Mouse (Mus musculus): Measurements from ENCODE around the gene Zc3hav1l. TPM values are rescaled to one million over a fixed set of nuclear protein-coding genes. Genes with fewer than 3 reads are reported as not detected.
A peak's percentile ranks its signal among the peaks of the same experiment; 100 is the strongest.

Zc3hav1l gene
- polyA plus RNA-seq, 1 experiment: 1.3 TPM

- Histone ChIP-seq H3K36me3 (ENCODE audit: control insufficient read depth, insufficient read depth, low read length) (no peaks in the 10 kb centered on the region), H3K27me3 (ENCODE audit: control insufficient read depth, insufficient read depth, low read length) (no peaks in the 10 kb centered on the region), H3K27ac (ENCODE audit: control insufficient read depth, insufficient read depth, low read depth, low read length) (no peak overlapping the region), H3K4me3 (ENCODE audit: control insufficient read depth, low read depth, low read length) (no peak overlapping the region), H3K4me1 (ENCODE audit: control insufficient read depth, insufficient read depth, low read length) (no peaks in the 10 kb centered on the region)
- TF ChIP-seq CTCF (IDR thresholded peaks at IDR 0.05; ENCODE audit: control insufficient read depth, insufficient read depth, insufficient replicate concordance, low read depth, low read length): no peak
- no peak for TF ChIP-seq POLR2A (IDR thresholded peaks at IDR 0.05; ENCODE audit: control insufficient read depth, low read depth, low read length)
These were observed 17.0 kb upstream of the Zc3hav1l start for GRCm38 (mm10) chr6:38316050-38316449.

GRCm38 (mm10) chr6:38309741-38310140 lies 10.7 kb upstream of the Zc3hav1l start:
- no peaks in the 10 kb centered on the region for H3K27me3 ChIP-seq (ENCODE audit: control insufficient read depth, insufficient read depth, low read length)
- H3K4me3 ChIP-seq (ENCODE audit: control insufficient read depth, low read depth, low read length): no peak overlapping the region
- H3K27ac ChIP-seq (ENCODE audit: control insufficient read depth, insufficient read depth, low read depth, low read length): no peak overlapping the region
- no peaks in the 10 kb centered on the region for H3K36me3 ChIP-seq (ENCODE audit: control insufficient read depth, insufficient read depth, low read length)
- TF ChIP-seq CTCF (IDR thresholded peaks at IDR 0.05; ENCODE audit: control insufficient read depth, insufficient read depth, insufficient replicate concordance, low read depth, low read length): no peak
- TF ChIP-seq POLR2A (IDR thresholded peaks at IDR 0.05; ENCODE audit: control insufficient read depth, low read depth, low read length): no peak
- H3K4me1 ChIP-seq (ENCODE audit: control insufficient read depth, insufficient read depth, low read length): no peaks in the 10 kb centered on the region

GRCm38 (mm10) chr6:38304981-38305380 lies 5.9 kb upstream of the Zc3hav1l start:
- no peak for TF ChIP-seq POLR2A (IDR thresholded peaks at IDR 0.05; ENCODE audit: control insufficient read depth, low read depth, low read length)
- peak; percentile 19; the same call in 1 of the 2 replicates for TF ChIP-seq CTCF (IDR thresholded peaks at IDR 0.05; ENCODE audit: control insufficient read depth, insufficient read depth, insufficient replicate concordance, low read depth, low read length)
- Histone ChIP-seq H3K36me3 (ENCODE audit: control insufficient read depth, insufficient read depth, low read length) (no peaks in the 10 kb centered on the region), H3K27ac (ENCODE audit: control insufficient read depth, insufficient read depth, low read depth, low read length) (no peak overlapping the region), H3K4me1 (ENCODE audit: control insufficient read depth, insufficient read depth, low read length) (no peaks in the 10 kb centered on the region), H3K4me3 (ENCODE audit: control insufficient read depth, low read depth, low read length) (no peak overlapping the region), H3K27me3 (ENCODE audit: control insufficient read depth, insufficient read depth, low read length) (no peaks in the 10 kb centered on the region)

GRCm38 (mm10) chr6:38298246-38298635 lies 818 bp downstream of the Zc3hav1l start:
- peak overlapping the region; percentile 96 for H3K4me3 ChIP-seq (ENCODE audit: control insufficient read depth, low read depth, low read length)
- no peak overlapping the region for H3K27ac ChIP-seq (ENCODE audit: control insufficient read depth, insufficient read depth, low read depth, low read length)
- no peaks in the 10 kb centered on the region for H3K27me3 ChIP-seq (ENCODE audit: control insufficient read depth, insufficient read depth, low read length)

GRCm38 (mm10) chr6:38297580-38298245 lies 1.3 kb downstream of the Zc3hav1l start:
- Histone ChIP-seq H3K4me1 (ENCODE audit: control insufficient read depth, insufficient read depth, low read length) (peaks cover 5% of the 10 kb centered on the region), H3K4me3 (ENCODE audit: control insufficient read depth, low read depth, low read length) (no peak overlapping the region), H3K36me3 (ENCODE audit: control insufficient read depth, insufficient read depth, low read length) (no peaks in the 10 kb centered on the region), H3K27ac (ENCODE audit: control insufficient read depth, insufficient read depth, low read depth, low read length) (no peak overlapping the region), H3K27me3 (ENCODE audit: control insufficient read depth, insufficient read depth, low read length) (no peaks in the 10 kb centered on the region)
- no peak for TF ChIP-seq CTCF (IDR thresholded peaks at IDR 0.05; ENCODE audit: control insufficient read depth, insufficient read depth, insufficient replicate concordance, low read depth, low read length)
- no peak for TF ChIP-seq POLR2A (IDR thresholded peaks at IDR 0.05; ENCODE audit: control insufficient read depth, low read depth, low read length)

More at GRCm38 (mm10) chr6:38298246-38298635, 818 bp downstream of the Zc3hav1l start:
- Histone ChIP-seq H3K4me1 (ENCODE audit: control insufficient read depth, insufficient read depth, low read length) (peaks cover 5% of the 10 kb centered on the region), H3K36me3 (ENCODE audit: control insufficient read depth, insufficient read depth, low read length) (no peaks in the 10 kb centered on the region)
- TF ChIP-seq CTCF (IDR thresholded peaks at IDR 0.05; ENCODE audit: control insufficient read depth, insufficient read depth, insufficient replicate concordance, low read depth, low read length) (no peak), POLR2A (IDR thresholded peaks at IDR 0.05; ENCODE audit: control insufficient read depth, low read depth, low read length) (no peak)

- H3K4me3 ChIP-seq (ENCODE audit: control insufficient read depth, low read depth, low read length): no peak overlapping the region
- H3K4me1 ChIP-seq (ENCODE audit: control insufficient read depth, insufficient read depth, low read length): no peaks in the 10 kb centered on the region
- no peak overlapping the region for H3K27ac ChIP-seq (ENCODE audit: control insufficient read depth, insufficient read depth, low read depth, low read length)
- TF ChIP-seq CTCF (IDR thresholded peaks at IDR 0.05; ENCODE audit: control insufficient read depth, insufficient read depth, insufficient replicate concordance, low read depth, low read length) (no peak), POLR2A (IDR thresholded peaks at IDR 0.05; ENCODE audit: control insufficient read depth, low read depth, low read length) (no peak)
- no peaks in the 10 kb centered on the region for H3K36me3 ChIP-seq (ENCODE audit: control insufficient read depth, insufficient read depth, low read length)
- no peaks in the 10 kb centered on the region for H3K27me3 ChIP-seq (ENCODE audit: control insufficient read depth, insufficient read depth, low read length)
These were observed 5.4 kb downstream of the Zc3hav1l start for GRCm38 (mm10) chr6:38293708-38294107.

- Histone ChIP-seq H3K27me3 (ENCODE audit: control insufficient read depth, insufficient read depth, low read length) (no peaks in the 10 kb centered on the region), H3K27ac (ENCODE audit: control insufficient read depth, insufficient read depth, low read depth, low read length) (no peak overlapping the region), H3K4me3 (ENCODE audit: control insufficient read depth, low read depth, low read length) (no peak overlapping the region), H3K4me1 (ENCODE audit: control insufficient read depth, insufficient read depth, low read length) (no peaks in the 10 kb centered on the region), H3K36me3 (ENCODE audit: control insufficient read depth, insufficient read depth, low read length) (no peaks in the 10 kb centered on the region)
- TF ChIP-seq CTCF (IDR thresholded peaks at IDR 0.05; ENCODE audit: control insufficient read depth, insufficient read depth, insufficient replicate concordance, low read depth, low read length): no peak
- no peak for TF ChIP-seq POLR2A (IDR thresholded peaks at IDR 0.05; ENCODE audit: control insufficient read depth, low read depth, low read length)
These were observed 6.0 kb downstream of the Zc3hav1l start for GRCm38 (mm10) chr6:38292871-38293646.

Measured in testis, adult 2 months (tissue).